Mouse (Mus musculus): ENCODE measurements around the gene Tmed8.

DNA sequence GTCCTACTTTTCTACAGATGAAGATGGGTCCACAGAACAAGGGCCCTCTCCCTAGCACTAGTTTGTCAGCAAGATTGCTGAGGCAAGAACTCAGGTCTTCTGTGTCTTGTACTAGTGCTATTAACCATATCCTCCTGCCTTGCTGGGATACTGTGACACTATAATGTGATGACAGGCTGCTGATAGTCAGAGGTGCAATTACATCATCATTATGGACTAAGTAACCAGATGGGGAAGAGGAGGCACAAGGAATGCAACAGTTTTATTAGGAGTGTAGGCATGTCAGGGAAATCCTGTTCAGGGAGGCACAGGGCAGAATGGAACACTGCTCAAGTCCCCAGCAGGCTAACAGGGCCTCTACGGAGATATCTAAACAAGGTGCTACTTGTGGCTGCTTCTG lies 38.4 kb upstream of the Tmed8 start, which contains the start of gene Noxred1:
- TF ChIP-seq GATA1 (IDR thresholded peaks at IDR 0.05; ENCODE audit: low read length) = no peak
- no peak for TF ChIP-seq TAL1 (IDR thresholded peaks at IDR 0.05; ENCODE audit: low read length)

All from erythroblast, embryonic 14.5 days (primary cell).